Mouse (Mus musculus) c-Kit-negative CD71-positive TER-119-positive erythroid progenitor cells, embryonic 14.5 days (primary cell): ENCODE results near the gene Wdr63.

ENCODE experiments used
- DNase-seq: peaks from one replicate; pipeline ENCODE4 v3.0.0-alpha.2; 2013; ENCODE audit warnings: low read depth, low spot score

Gene Wdr63

GRCm38 (mm10) chr3:146053082-146053814, 54.7 kb downstream of the Wdr63 start:
- no peak for DNase-seq

GRCm38 (mm10) chr3:146051277-146052007, 56.5 kb downstream of the Wdr63 start:
- no peak for DNase-seq

GRCm38 (mm10) chr3:146049951-146050350, 58.0 kb downstream of the Wdr63 start:
- DNase-seq, result no peak

GRCm38 (mm10) chr3:146047704-146048207, 60.2 kb downstream of the Wdr63 start:
- no peak for DNase-seq

- no peak for DNase-seq
These were observed 61.9 kb downstream of the Wdr63 start for GRCm38 (mm10) chr3:146046076-146046475.

DNA sequence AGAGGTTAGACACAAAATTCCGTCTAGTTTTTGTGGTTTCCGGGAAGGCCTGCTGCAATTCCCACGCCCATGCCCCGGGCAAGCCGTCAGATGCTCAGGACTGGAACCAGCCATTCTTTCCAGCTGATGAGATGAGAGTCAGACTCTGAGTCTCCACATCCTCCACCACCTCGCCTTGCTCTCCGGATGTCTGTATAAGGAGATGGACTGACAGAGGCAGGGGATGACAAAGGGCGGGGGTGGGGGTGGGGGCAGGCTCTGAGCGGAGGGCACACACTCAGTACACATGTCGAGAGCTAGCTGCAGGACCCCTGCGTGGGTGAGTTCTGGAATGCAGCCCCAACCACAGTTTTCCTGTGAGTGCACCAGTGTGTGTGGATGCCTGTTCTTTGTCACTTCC, 63.0 kb downstream of the Wdr63 start:
- no peak for DNase-seq

DNA sequence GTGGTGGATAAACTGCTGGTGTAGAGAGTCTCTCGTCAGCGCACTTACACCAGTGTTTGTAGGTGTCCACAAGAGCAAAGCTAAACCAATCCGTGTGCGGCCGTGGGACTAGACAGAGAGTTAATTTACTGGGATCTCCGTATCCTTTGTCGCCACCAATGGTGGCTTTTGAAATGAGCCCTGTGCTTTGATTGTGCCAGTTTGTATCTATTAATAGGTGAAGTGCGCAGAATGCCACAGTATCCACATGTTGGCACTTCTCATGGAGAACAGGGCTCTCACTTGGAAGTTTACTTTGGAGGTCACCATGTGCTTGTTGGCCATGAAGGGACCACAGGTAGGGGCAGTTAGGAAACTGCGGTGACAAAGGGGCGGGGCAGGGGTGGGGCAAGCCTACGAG, 66.5 kb downstream of the Wdr63 start:
- DNase-seq, result no peak

- no peak for DNase-seq
These were observed 68.6 kb downstream of the Wdr63 start for GRCm38 (mm10) chr3:146039132-146039903.

DNA sequence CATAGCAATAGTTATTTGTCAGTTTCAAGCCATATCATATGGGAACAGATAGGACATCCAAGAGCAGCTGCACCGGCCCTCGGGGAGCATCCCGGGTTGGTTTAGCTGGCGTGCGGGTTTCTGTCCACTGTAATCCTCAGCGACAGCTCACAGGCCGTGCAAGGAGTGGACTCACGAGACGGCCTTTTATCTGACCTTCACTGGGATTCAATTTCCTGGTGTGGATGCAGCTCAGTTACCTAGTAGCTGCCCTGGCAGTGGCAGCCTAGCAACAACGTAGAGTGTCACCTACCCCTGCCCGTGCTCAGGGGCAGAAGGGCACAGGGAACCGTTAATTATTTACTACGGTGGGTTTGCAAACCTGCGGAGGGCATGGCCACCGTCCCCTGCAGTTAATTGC, 70.0 kb downstream of the Wdr63 start:
- DNase-seq, result no peak

DNA sequence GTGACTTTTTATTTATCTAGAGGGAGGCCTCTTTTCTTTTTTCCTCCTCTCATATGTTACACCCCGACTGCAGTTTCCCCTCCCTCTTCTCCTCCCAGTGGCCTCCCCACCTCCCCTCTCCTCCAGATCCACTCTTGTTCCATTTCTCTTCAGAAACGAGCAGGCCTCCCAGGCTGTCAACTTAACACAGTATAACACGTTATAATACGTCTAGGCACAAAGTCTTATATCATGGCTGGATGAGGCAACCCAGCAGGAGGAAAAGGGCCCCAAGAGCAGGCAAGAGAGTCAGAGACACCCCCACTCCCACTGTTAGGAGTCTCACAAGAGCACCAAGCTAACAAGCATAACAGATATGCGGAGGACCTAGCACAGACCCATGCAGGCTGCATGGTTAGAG, 75.0 kb downstream of the Wdr63 start:
- DNase-seq, result no peak

DNA sequence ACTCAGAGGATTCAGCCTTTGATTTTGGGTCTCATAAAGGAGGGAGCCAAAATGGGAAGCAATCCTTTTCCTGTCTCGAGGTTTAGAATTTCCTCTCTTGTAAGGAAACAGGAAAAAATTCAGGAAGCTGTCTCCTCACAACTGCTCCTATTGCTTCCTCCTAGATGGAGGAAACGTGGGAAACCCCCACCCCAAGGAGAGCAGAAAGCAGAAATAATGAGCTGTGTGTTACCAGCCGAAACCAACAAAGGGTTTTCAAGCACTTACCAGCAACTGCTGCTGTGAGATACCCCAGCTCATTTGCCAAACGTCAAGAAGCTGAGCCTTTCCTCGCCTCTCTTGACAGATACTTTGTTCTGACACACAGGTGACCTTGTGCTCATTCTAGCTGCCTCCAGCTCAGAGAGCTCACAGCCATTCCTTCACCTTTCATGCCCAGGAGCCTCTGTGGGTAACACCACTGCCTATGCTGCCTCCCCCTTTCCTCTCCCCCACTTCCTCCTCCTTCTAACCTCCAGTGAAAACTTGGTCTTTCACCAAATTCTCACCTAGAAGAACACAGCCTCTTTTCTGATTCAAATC, 77.6 kb downstream of the Wdr63 start:
- DNase-seq, result no peak

- no peak for DNase-seq
These were observed 78.7 kb downstream of the Wdr63 start for GRCm38 (mm10) chr3:146029234-146029633.

- DNase-seq, result no peak
These were observed 79.5 kb downstream of the Wdr63 start for GRCm38 (mm10) chr3:146028406-146028805.

DNA sequence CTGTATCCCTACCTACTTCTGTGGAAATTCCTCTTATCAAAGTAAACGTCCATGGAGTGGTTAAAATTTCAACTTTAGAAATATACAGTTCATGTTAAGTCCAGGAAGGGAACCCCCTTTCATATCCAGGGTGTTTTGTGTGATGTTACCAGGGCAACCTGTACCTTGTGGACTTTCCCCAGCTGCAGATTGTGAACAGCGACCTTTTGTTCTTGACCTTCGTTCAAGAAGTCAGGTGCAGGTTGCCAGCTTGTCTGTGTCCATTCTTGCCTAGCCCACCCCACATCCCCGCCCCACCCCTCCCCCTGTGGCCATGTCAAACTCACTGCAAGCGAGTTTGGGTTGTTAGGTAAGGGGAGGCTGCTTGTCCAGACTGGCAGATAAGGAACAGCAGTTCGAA, 80.8 kb downstream of the Wdr63 start:
- DNase-seq, result no peak

DNA sequence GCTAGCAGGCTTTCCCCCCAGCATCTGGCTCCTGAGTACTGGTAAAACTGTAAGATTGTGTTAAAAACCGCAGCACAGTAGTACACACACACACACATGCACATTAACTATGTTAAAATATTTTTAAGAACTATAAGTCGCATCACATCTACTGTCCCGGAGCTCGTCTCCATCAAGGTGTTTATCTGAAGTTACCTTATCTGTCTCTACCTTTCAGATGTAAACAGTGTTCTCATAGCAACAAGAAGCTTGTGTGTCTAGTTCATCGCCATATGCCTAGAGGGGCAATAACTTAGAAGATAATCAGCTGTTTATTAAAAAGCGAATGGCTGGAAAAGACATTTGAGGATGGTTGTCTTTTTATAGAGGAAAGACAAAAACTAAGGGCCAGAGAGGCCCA, 82.4 kb downstream of the Wdr63 start:
- no peak for DNase-seq

- DNase-seq, result no peak
These were observed 83.2 kb downstream of the Wdr63 start for GRCm38 (mm10) chr3:146024746-146025145.

- no peak for DNase-seq
These were observed 85.7 kb downstream of the Wdr63 start for GRCm38 (mm10) chr3:146022232-146022631.

GRCm38 (mm10) chr3:146017521-146017920, 90.4 kb downstream of the Wdr63 start:
- DNase-seq, result no peak

DNA sequence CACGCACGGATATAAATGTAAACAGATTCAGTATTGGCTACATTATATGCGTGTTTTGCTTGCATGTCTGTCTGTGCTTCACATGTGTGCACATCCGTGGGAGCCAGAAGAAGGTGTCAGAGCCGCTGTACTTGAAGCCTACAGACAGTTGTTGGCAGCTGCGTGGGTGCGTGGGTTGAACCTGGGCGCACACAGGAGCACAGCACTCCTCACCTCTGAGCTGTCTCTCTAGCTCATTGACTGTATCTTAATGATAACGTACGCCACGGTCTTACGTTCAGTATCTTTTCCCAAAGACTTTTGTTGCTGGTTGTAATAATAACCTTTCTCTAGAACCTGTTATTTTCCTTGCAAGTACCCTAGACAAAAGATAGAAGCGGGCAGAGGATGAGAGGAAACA, 91.0 kb downstream of the Wdr63 start:
- no peak for DNase-seq

- no peak for DNase-seq
These were observed 93.6 kb downstream of the Wdr63 start for GRCm38 (mm10) chr3:146014321-146014720.

DNA sequence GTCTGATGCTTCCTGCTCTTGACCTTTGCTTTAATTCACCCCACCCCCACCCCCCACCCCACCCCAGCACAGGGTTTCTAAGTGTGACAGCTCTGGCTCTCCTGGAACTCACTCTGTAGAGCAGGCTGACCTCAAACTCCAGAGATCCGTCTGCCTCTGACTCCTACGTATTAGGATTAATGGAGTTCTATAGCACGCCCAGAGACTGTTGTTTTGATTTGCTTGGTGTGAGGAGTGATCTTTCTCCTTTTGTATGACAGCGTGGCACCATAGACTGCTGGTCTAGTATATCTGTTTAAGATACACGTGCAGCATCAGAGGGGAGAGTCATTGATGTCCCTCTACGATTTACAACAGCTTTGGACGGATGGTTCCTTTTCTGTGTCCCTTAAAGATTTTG, 94.4 kb downstream of the Wdr63 start:
- no peak for DNase-seq
